Mouse (Mus musculus) cerebellum, postnatal 36 days (tissue): ENCODE results near the gene Klri2.
"Not testable (repeated sequence)": the region's sequence is repeated elsewhere in the genome, so short reads cannot be mapped to it uniquely, and the experiment has no call there.

Experiments used
- DNase-seq, 2 experiments: peaks; one replicate each; pipeline ENCODE4 v3.0.0; 2021 to 2022; ENCODE audit warnings: mixed read lengths in 2 of 2

Gene Klri2

GRCm38 (mm10) chr6:129740069-129740721, at the start of gene Klri2:
Gene Klri2 (minus strand): TSS chr6:129740484.
- no peak for DNase-seq

GRCm38 (mm10) chr6:129784170-129784569, 43.9 kb upstream of the Klri2 start, which contains the start of gene Gm156:
Gene Gm156 (minus strand): TSS chr6:129784270.
- not testable (repeated sequence) for DNase-seq

- DNase-seq = no peak
Measured at GRCm38 (mm10) chr6:129747654-129748032, 7.4 kb upstream of the Klri2 start.

- no peak for DNase-seq
Measured at GRCm38 (mm10) chr6:129747016-129747653, 6.9 kb upstream of the Klri2 start.

DNA sequence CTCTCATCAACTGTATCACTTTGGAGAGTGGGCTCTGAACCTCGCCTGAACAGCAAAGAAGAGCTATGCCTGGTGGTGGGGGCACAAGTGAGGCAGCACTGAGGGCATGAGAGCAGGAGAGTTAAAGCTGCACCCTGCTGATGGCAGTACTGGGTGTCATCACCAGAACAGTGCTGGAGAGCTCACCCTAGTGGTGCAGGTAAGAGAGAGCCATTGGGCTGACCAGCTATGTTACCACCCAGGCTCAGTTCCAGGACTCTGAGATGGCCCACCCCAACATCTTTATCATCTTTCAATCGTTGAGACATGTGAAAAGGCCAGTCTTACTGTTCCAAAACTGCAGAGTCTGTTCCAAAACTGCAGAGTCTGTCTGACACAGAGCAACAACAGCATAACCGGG, 5.9 kb upstream of the Klri2 start:
- no peak for DNase-seq

DNA sequence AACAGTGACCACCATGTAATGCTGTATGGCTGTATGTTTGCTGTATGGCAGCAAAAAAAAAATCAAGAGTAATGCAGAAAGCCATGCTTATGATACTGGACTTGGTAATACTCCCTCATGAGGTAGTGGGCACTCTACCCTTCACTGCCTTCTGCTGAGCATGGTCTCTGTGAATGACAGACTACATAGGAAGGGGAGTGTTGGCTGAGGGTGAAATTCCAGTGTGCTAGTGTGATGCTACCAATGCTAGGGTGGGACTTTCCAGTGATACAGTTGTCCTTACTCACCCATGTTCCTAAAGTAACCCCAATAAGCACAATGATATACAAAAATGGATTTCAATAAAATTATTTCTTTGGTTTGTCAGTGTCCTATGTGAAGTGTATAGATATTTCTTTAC, 3.9 kb downstream of the Klri2 start:
- no peak for DNase-seq

- DNase-seq = no peak
Measured at GRCm38 (mm10) chr6:129727237-129727636, 13.0 kb downstream of the Klri2 start.

- no peak for DNase-seq
Measured at GRCm38 (mm10) chr6:129721390-129721789, 18.9 kb downstream of the Klri2 start.

GRCm38 (mm10) chr6:129720487-129720886, 19.8 kb downstream of the Klri2 start:
- no peak for DNase-seq

GRCm38 (mm10) chr6:129717032-129717431, 23.3 kb downstream of the Klri2 start, which contains the start of gene Klri1:
Gene Klri1 (minus strand): TSS chr6:129717132.
- no peak for DNase-seq

DNA sequence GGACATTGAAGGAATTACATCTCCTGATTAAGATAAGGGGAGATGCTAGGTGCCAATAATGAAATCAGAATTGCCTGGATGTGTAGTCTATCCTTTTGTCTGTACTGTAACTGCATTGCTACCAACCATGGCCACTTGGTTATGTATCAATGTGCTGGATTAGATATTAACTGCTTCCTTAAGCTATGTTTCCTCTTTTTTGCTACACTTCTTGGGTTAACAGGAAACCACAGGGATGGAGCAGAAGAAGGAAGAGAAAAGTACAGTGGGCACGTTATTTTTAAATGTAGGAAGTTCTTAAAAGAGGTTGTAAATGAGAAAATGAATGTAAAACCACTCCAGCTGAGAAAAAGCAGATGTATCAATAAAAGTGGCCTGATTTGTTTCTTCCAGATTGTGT, 26.7 kb downstream of the Klri2 start:
- DNase-seq = no peak

DNA sequence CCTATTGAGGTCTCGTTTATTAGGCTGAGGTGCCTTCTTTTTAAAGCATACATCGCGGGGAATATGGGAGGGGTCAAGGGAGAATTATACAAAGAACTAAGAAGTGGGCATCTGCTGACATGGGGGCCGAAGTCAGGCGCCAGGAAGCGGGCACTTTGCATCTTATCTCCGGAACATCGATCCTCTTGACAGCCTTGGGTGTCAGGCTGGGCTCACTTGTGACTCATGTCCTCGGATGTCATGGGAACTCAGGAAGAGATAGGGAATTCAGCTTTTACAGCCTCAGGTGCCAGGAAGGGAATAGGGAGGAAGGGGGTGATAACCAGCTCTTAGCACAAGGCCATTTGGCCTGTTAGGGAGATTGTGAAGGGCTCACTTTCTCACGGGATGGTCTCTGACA, 48.8 kb downstream of the Klri2 start:
- not testable (repeated sequence) for DNase-seq

DNA sequence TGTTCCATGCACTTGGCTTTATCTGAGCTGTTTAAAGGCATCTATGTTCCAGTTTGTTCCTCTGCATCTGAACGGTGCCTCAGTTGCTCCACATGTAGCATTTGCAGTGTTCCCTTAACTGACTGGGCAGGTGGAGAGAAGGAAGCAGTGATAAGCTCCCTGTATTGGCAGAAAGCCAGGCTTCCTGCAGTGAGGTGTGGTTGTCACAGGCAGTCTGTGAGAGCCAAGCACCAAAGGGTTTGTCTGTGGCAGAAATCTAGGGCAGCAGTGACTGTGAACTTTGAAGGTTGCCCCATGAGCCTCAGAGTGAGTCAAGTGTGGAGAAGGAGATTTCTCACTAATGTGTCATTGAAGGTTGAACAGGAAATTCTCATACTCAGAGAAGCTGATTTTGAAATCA, 59.9 kb downstream of the Klri2 start:
- no peak for DNase-seq
